Mouse (Mus musculus): Measurements from ENCODE around the gene Cyp27b1.

- TF ChIP-seq POLR2A (IDR thresholded peaks at IDR 0.05; ENCODE audit: borderline replicate concordance, extremely low read depth, insufficient read depth, insufficient read length, poor library complexity, severe bottlenecking) (no peak), CTCF (IDR thresholded peaks at IDR 0.05; ENCODE audit: borderline replicate concordance, extremely low read depth, insufficient read depth, insufficient read length) (no peak)
Measured at GRCm38 (mm10) chr10:127066519-127067018, 18.5 kb downstream of the Cyp27b1 start.

All from brain, embryonic 14.5 days (tissue).